Comparison of ENCODE assay signal across 26 mouse cellular contexts in the genomic region with DNA sequence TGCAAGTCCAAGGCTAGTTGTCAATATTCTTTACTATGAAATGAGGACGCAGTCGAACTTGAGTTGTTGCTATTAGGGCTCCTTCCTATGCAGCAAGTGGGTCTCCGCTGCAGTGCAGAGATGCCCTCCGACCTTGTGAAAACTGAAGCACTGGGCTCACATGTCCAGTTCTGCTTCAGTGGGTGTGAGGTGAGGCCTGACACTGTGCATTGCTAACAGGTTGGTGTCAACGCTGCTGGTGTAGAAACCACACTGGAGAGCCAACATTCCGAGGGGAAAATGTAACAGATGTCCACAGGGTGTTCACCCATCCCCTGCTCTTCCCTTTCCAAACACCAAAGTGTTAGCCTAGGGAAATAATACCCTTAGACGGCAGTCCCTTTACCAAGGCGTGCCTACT. TPM values are rescaled to one million over a fixed set of nuclear protein-coding genes. Genes with fewer than 3 reads are reported as not detected.
DNase-seq lines count a peak whose midpoint lies in the region; ATAC-seq and TF ChIP-seq lines count a peak whose summit lies in the region.
"Had no signal": no experiment of that assay in that cellular context is flagged by ENCODE, and none has a peak within 500 bp of the region (broad histone marks: within the 10 kb centered on the region; RNA-seq: fewer than 3 reads in every experiment).

No protein-coding gene starts in this region.

- no peaks in the 10 kb centered on the region for H3K27me3 ChIP-seq in heart, embryonic 10.5 days (ENCODE audit: insufficient read depth, poor library complexity, severe bottlenecking)
- no peaks in the 10 kb centered on the region for H3K27me3 ChIP-seq in kidney, embryonic 15.5 days
- H3K27me3 ChIP-seq in kidney, adult 2 months (replicated peaks; ENCODE audit: control insufficient read depth, insufficient read depth, low read length) = no peaks in the 10 kb centered on the region
- no peaks in the 10 kb centered on the region for H3K27me3 ChIP-seq in embryonic facial prominence, embryonic 12.5 days
- no peaks in the 10 kb centered on the region for H3K27me3 ChIP-seq in limb, embryonic 10.5 days (ENCODE audit: low read depth, poor library complexity, severe bottlenecking)
- H3K27me3 ChIP-seq in forebrain, embryonic 16.5 days (replicated peaks; ENCODE audit: control insufficient read depth, insufficient read depth, low read length) = no peaks in the 10 kb centered on the region
- H3K27me3 ChIP-seq: forebrain, embryonic 13.5 days; hindbrain, embryonic 12.5 days; limb, embryonic 15.5 days; liver, embryonic 13.5 days; midbrain, embryonic 13.5 days had no signal

- intact Hi-C loops in heart, postnatal 14 days (cut with DNase I) = loop anchor here (5.0 to 10.0 kb wide), 4 partner anchors 157 to 1007 kb away; no protein-coding TSS in a partner anchor

- TF ChIP-seq POLR2A in kidney, adult 2 months (IDR thresholded peaks at IDR 0.05; ENCODE audit: low read depth, low read length) = no peak

- TF ChIP-seq CTCF in kidney, adult 2 months (conservative IDR thresholded peaks at IDR 0.05; ENCODE audit: insufficient read depth, insufficient read length, low read depth, low read length) = no peak

- WGBS in heart, embryonic 10.5 days = 59% methylated on average over 8 of the region's 8 CpGs
- 44% methylated on average over 8 of the region's 8 CpGs for WGBS in kidney, embryonic 15.5 days
- WGBS in kidney, adult 2 months = 62% methylated on average over 8 of the region's 8 CpGs
- 64% methylated on average over 8 of the region's 8 CpGs for WGBS in embryonic facial prominence, embryonic 12.5 days
- 50% methylated on average over 8 of the region's 8 CpGs for WGBS in limb, embryonic 10.5 days
- 89% methylated on average over 8 of the region's 8 CpGs for WGBS in forebrain, embryonic 16.5 days

- no peak overlapping the region for H3K4me3 ChIP-seq in heart, embryonic 10.5 days
- no peak overlapping the region for H3K4me3 ChIP-seq in kidney, embryonic 15.5 days (replicated peaks)
- no peak overlapping the region for H3K4me3 ChIP-seq in kidney, adult 2 months (ENCODE audit: insufficient read depth, low read depth, low read length)
- no peak overlapping the region for H3K4me3 ChIP-seq in embryonic facial prominence, embryonic 12.5 days
- H3K4me3 ChIP-seq in limb, embryonic 10.5 days = no peak overlapping the region
- H3K4me3 ChIP-seq in forebrain, embryonic 16.5 days (replicated peaks; ENCODE audit: low read length) = no peak overlapping the region
- H3K4me3 ChIP-seq: forebrain, embryonic 13.5 days; gastrocnemius, adult 2 months; hindbrain, embryonic 12.5 days; left cerebral cortex, adult 2 months; limb, embryonic 15.5 days; liver, embryonic 13.5 days; midbrain, embryonic 13.5 days; neural tube, embryonic 13.5 days had no signal

- no peak overlapping the region for H3K9ac ChIP-seq in kidney, embryonic 15.5 days
- no peak overlapping the region for H3K9ac ChIP-seq in embryonic facial prominence, embryonic 12.5 days
- no peak overlapping the region for H3K9ac ChIP-seq in forebrain, embryonic 16.5 days (replicated peaks; ENCODE audit: low read depth, low read length)
- H3K9ac ChIP-seq: forebrain, embryonic 13.5 days; hindbrain, embryonic 12.5 days; limb, embryonic 15.5 days; liver, embryonic 13.5 days; midbrain, embryonic 13.5 days; neural tube, embryonic 13.5 days had no signal

- peaks cover 17% of the 10 kb centered on the region; the same call in 1 of the 2 replicates for H3K36me3 ChIP-seq in heart, embryonic 10.5 days
- H3K36me3 ChIP-seq in kidney, embryonic 15.5 days = peaks cover 12% of the 10 kb centered on the region
- H3K36me3 ChIP-seq in kidney, adult 2 months (ENCODE audit: control insufficient read depth, insufficient read depth, low read length) = no peaks in the 10 kb centered on the region
- H3K36me3 ChIP-seq in embryonic facial prominence, embryonic 12.5 days = 0 out of 2 replicates have a peak, but pooled peaks cover 8% of the 10 kb centered on the region
- H3K36me3 ChIP-seq in limb, embryonic 10.5 days = peaks cover 22% of the 10 kb centered on the region
- no peaks in the 10 kb centered on the region for H3K36me3 ChIP-seq in forebrain, embryonic 16.5 days (ENCODE audit: control insufficient read depth, insufficient read depth)
- H3K36me3 ChIP-seq: hindbrain, embryonic 12.5 days had no signal

- H3K9me3 ChIP-seq in heart, embryonic 10.5 days = peaks cover 8% of the 10 kb centered on the region
- peaks cover 8% of the 10 kb centered on the region for H3K9me3 ChIP-seq in kidney, embryonic 15.5 days (replicated peaks)
- H3K9me3 ChIP-seq in embryonic facial prominence, embryonic 12.5 days = peaks cover 9% of the 10 kb centered on the region
- peaks cover 7% of the 10 kb centered on the region for H3K9me3 ChIP-seq in limb, embryonic 10.5 days (replicated peaks)
- no peaks in the 10 kb centered on the region for H3K9me3 ChIP-seq in forebrain, embryonic 16.5 days (ENCODE audit: control insufficient read depth, low read length)
- H3K9me3 ChIP-seq: midbrain, embryonic 13.5 days had no signal

- H3K27ac ChIP-seq in heart, embryonic 10.5 days = peak overlapping the region; percentile 59
- peak overlapping the region; percentile 55 for H3K27ac ChIP-seq in kidney, embryonic 15.5 days
- no peak overlapping the region for H3K27ac ChIP-seq in kidney, adult 2 months (ENCODE audit: insufficient read depth, low read depth, low read length)
- 0 out of 2 replicates have a peak overlapping the region, but pooled peaks have one; percentile 50 for H3K27ac ChIP-seq in embryonic facial prominence, embryonic 12.5 days
- peak overlapping the region; percentile 44; the same call in 1 of the 2 replicates for H3K27ac ChIP-seq in limb, embryonic 10.5 days
- H3K27ac ChIP-seq in forebrain, embryonic 16.5 days (ENCODE audit: low read length) = no peak overlapping the region
- H3K27ac ChIP-seq: forebrain, embryonic 13.5 days; gastrocnemius, adult 2 months; hindbrain, embryonic 12.5 days; hindbrain, postnatal 0 days; left cerebral cortex, adult 2 months; limb, embryonic 15.5 days; liver, embryonic 13.5 days; midbrain, embryonic 13.5 days; neural tube, embryonic 13.5 days had no signal

- no peak for DNase-seq in heart, embryonic 10.5 days (ENCODE audit: low spot score)
- no peak for DNase-seq in heart, postnatal 14 days
- DNase-seq in kidney, adult 2 months = no peak
- peak; percentile 58 for DNase-seq in limb, embryonic 10.5 days (ENCODE audit: low spot score)
- no peak for DNase-seq in frontal cortex, postnatal 25 days (ENCODE audit: low spot score in 2 of 2)
- DNase-seq: adrenal gland, postnatal 14 days; cerebellum, adult 11-12 months; cerebellum, adult 9-11 months; gastrocnemius, adult 2 months; gastrocnemius, postnatal 36 days; kidney, postnatal 14 days; liver, embryonic 13.5 days; lung, adult 18-20 months; lung, postnatal 4 days had no signal

- H3K4me1 ChIP-seq in heart, embryonic 10.5 days = peaks cover 34% of the 10 kb centered on the region
- H3K4me1 ChIP-seq in kidney, embryonic 15.5 days = peaks cover 31% of the 10 kb centered on the region
- no peaks in the 10 kb centered on the region for H3K4me1 ChIP-seq in kidney, adult 2 months (ENCODE audit: control insufficient read depth, insufficient read depth, low read length)
- 0 out of 2 replicates have a peak, but pooled peaks cover 4% of the 10 kb centered on the region for H3K4me1 ChIP-seq in embryonic facial prominence, embryonic 12.5 days
- H3K4me1 ChIP-seq in limb, embryonic 10.5 days = peaks cover 38% of the 10 kb centered on the region
- H3K4me1 ChIP-seq in forebrain, embryonic 16.5 days (replicated peaks; ENCODE audit: control insufficient read depth, insufficient read depth, low read length) = no peaks in the 10 kb centered on the region
- H3K4me1 ChIP-seq: forebrain, embryonic 13.5 days; hindbrain, embryonic 12.5 days; limb, embryonic 15.5 days; liver, embryonic 13.5 days; midbrain, embryonic 13.5 days had no signal

- peak; percentile 38; the same call in 1 of the 2 replicates for ATAC-seq in kidney, embryonic 15.5 days (replicated peaks; ENCODE audit: low FRiP score)
- ATAC-seq in embryonic facial prominence, embryonic 12.5 days (ENCODE audit: insufficient number of reproducible peaks, insufficient read depth, low FRiP score, low TSS enrichment) = no peak
- no peak for ATAC-seq in forebrain, embryonic 16.5 days
- ATAC-seq: CD4-positive, CD25-positive, alpha-beta regulatory T cell, adult 4 months; forebrain, embryonic 13.5 days; hindbrain, postnatal 0 days; intestine, embryonic 16.5 days; midbrain, embryonic 13.5 days had no signal

- no peak overlapping the region for H3K4me2 ChIP-seq in kidney, embryonic 15.5 days
- H3K4me2 ChIP-seq in embryonic facial prominence, embryonic 12.5 days (replicated peaks) = no peak overlapping the region
- no peak overlapping the region for H3K4me2 ChIP-seq in forebrain, embryonic 16.5 days (ENCODE audit: low read length)
- H3K4me2 ChIP-seq: forebrain, embryonic 13.5 days; hindbrain, embryonic 12.5 days; limb, embryonic 15.5 days; liver, embryonic 13.5 days; midbrain, embryonic 13.5 days; neural tube, embryonic 13.5 days had no signal

RNA-seq across cellular contexts. Expression of a gene that starts 43.1 kb away (rescaled TPM):
- 11.4 and 16.1 TPM in 2 replicates for polyA plus RNA-seq in heart, embryonic 10.5 days (2016; fragmentation: Nextera tagmentation; extraction: Ambion mirVana)
- total RNA-seq in heart, postnatal 14 days (2021) = 1 to 10 TPM; 5.9 to 9.3 TPM
- 19.3 and 21.8 TPM in 2 replicates for polyA plus RNA-seq in kidney, embryonic 15.5 days (2015; fragmentation: Nextera tagmentation; extraction: Ambion mirVana)
- 4.0 and 5.2 TPM in 2 replicates for polyA plus RNA-seq in kidney, adult 2 months (2012; rRNA removed)
- 26.2 and 28.9 TPM in 2 replicates for polyA plus RNA-seq in embryonic facial prominence, embryonic 12.5 days (2016; fragmentation: Nextera tagmentation; extraction: Ambion mirVana)
- 21.1 and 22.3 TPM in 2 replicates for polyA plus RNA-seq in limb, embryonic 10.5 days (2016; fragmentation: Nextera tagmentation; extraction: Ambion mirVana)
- polyA plus RNA-seq in forebrain, embryonic 16.5 days (2015; fragmentation: Nextera tagmentation; extraction: Ambion mirVana) = 29.3 and 29.4 TPM in 2 replicates

Comparison
In these comparisons a context has a peak if more than half of its experiments do, and no peak if none do; other contexts are left out.
1. H3K27ac ChIP-seq: peak in heart, embryonic 10.5 days (single experiment), kidney, embryonic 15.5 days (single experiment), embryonic facial prominence, embryonic 12.5 days (single experiment) and limb, embryonic 10.5 days (single experiment); none in kidney, adult 2 months (single experiment) and forebrain, embryonic 16.5 days (single experiment).